Mouse (Mus musculus): ENCODE data around the gene Zfp821. TPM values are rescaled to one million over a fixed set of nuclear protein-coding genes. Genes with fewer than 3 reads are reported as not detected.

Gene Zfp821
- polyA plus RNA-seq, 1 experiment from 2014 or later: 58.7 TPM

DNA sequence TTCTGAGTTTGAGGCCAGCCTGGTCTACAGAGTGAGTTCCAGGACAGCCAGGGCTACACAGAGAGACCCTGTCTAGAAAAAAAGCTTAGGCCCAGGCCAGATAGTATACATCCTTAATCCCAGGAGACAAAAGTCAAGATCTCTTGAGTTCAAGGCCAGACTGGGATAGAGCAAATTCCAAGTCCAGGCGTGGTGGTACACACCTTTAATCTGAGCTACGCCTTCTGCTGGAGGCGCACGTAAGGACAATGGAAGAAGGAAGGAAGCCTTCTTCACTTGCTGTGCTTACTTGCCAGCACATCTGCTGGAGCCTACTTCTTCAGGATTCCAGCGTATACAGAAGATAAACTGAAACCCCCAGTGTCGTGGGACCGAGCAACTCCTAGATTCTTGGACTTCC lies 54.1 kb downstream of the Zfp821 start:
- no peak overlapping the region for H3K4me3 ChIP-seq (ENCODE audit: low read length)
- 94% methylated on average over 7 of the region's 7 CpGs for WGBS
- no peak overlapping the region for H3K4me2 ChIP-seq (ENCODE audit: low read length)
- no peaks in the 10 kb centered on the region for H3K4me1 ChIP-seq (ENCODE audit: control insufficient read depth, insufficient read depth, low read depth, low read length)
- H3K27ac ChIP-seq (ENCODE audit: low read depth, low read length): no peak overlapping the region
- ATAC-seq: no peak
- H3K9ac ChIP-seq (ENCODE audit: low read depth, low read length): no peak overlapping the region
- no peaks in the 10 kb centered on the region for H3K36me3 ChIP-seq (ENCODE audit: control insufficient read depth, insufficient read depth, low read length)
- no peaks in the 10 kb centered on the region for H3K27me3 ChIP-seq (replicated peaks; ENCODE audit: control insufficient read depth, insufficient read depth, low read length)
- H3K9me3 ChIP-seq (ENCODE audit: control insufficient read depth, low read length): peaks cover 3% of the 10 kb centered on the region; the same call in 1 of the 2 replicates

DNA sequence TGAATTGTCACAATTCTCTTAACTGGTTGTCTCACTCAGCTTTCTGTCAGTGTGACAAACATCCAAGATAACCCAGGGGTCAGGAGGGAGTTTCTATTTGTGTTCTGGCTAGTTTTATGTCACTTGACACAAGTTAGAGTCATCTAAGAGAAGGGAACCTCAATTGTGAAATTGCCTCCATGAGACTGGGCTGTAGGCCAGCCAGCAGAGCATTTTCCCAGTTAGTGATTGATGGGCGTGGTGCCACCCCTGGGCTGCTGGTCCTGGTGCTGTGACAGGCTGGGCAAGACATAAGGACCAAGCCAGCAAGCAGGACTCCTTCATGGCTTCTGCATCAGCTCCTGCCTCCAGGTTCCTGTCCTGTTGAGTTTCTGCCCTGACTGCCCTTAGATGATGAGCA lies 54.9 kb downstream of the Zfp821 start:
- Histone ChIP-seq H3K36me3 (ENCODE audit: control insufficient read depth, insufficient read depth, low read length) (no peaks in the 10 kb centered on the region), H3K4me2 (ENCODE audit: low read length) (no peak overlapping the region), H3K9ac (ENCODE audit: low read depth, low read length) (no peak overlapping the region), H3K4me1 (ENCODE audit: control insufficient read depth, insufficient read depth, low read depth, low read length) (no peaks in the 10 kb centered on the region), H3K27me3 (replicated peaks; ENCODE audit: control insufficient read depth, insufficient read depth, low read length) (no peaks in the 10 kb centered on the region), H3K4me3 (ENCODE audit: low read length) (no peak overlapping the region), H3K27ac (ENCODE audit: low read depth, low read length) (no peak overlapping the region), H3K9me3 (ENCODE audit: control insufficient read depth, low read length) (0 out of 2 replicates have a peak, but pooled peaks cover 3% of the 10 kb centered on the region)
- 38% methylated on average over 1 of the region's 1 CpGs for WGBS
- no peak for ATAC-seq

DNA sequence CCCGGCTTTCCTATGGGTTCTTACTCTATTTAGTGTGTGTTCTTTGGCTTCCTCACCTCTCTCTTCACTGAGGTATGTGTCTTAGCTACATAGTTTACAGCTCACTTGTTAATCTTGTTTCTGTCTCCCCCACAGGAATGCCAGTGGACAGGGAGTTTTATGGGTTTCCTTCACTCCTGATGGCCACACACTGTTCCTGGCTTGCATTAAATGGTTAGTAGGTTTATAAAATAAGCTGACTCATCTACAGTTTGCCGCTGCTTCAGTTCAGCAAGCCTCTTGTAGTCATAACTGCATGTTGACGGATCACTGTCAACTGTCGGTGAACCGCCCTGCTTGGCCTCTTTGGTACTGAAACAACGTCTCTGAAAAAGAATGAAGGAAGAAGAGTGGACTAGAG lies 58.7 kb downstream of the Zfp821 start:
- Histone ChIP-seq H3K27ac (ENCODE audit: low read depth, low read length) (no peak overlapping the region), H3K4me1 (ENCODE audit: control insufficient read depth, insufficient read depth, low read depth, low read length) (no peaks in the 10 kb centered on the region), H3K9ac (ENCODE audit: low read depth, low read length) (no peak overlapping the region), H3K4me3 (ENCODE audit: low read length) (no peak overlapping the region), H3K27me3 (replicated peaks; ENCODE audit: control insufficient read depth, insufficient read depth, low read length) (no peaks in the 10 kb centered on the region), H3K4me2 (ENCODE audit: low read length) (no peak overlapping the region), H3K36me3 (ENCODE audit: control insufficient read depth, insufficient read depth, low read length) (no peaks in the 10 kb centered on the region), H3K9me3 (ENCODE audit: control insufficient read depth, low read length) (0 out of 2 replicates have a peak, but pooled peaks cover 3% of the 10 kb centered on the region)
- 94% methylated on average over 6 of the region's 6 CpGs for WGBS
- no peak for ATAC-seq

DNA sequence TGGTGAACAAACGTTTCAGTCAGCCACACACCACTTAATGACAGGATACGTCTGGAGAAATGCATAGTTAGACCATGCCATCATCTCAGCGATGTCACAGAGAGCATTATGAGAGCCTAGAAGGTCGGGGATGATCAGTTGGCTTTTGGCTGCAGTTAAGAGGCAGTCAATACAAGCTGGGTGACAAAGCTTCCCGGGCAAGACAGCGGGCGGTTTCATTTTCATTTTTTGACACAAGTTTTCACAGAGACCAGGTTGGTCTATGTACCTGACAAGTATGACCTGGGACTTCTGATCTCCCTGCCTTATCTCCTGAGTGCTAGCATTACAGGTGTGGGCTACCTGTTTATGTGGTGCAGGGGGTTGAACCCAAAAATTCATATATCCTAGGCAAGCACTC lies 60.7 kb downstream of the Zfp821 start:
- Histone ChIP-seq H3K4me2 (ENCODE audit: low read length) (no peak overlapping the region), H3K9ac (ENCODE audit: low read depth, low read length) (no peak overlapping the region), H3K4me3 (ENCODE audit: low read length) (no peak overlapping the region), H3K27me3 (replicated peaks; ENCODE audit: control insufficient read depth, insufficient read depth, low read length) (no peaks in the 10 kb centered on the region), H3K4me1 (ENCODE audit: control insufficient read depth, insufficient read depth, low read depth, low read length) (no peaks in the 10 kb centered on the region), H3K9me3 (ENCODE audit: control insufficient read depth, low read length) (0 out of 2 replicates have a peak, but pooled peaks cover 3% of the 10 kb centered on the region), H3K36me3 (ENCODE audit: control insufficient read depth, insufficient read depth, low read length) (no peaks in the 10 kb centered on the region), H3K27ac (ENCODE audit: low read depth, low read length) (no peak overlapping the region)
- ATAC-seq: no peak
- 74% methylated on average over 7 of the region's 7 CpGs for WGBS

DNA sequence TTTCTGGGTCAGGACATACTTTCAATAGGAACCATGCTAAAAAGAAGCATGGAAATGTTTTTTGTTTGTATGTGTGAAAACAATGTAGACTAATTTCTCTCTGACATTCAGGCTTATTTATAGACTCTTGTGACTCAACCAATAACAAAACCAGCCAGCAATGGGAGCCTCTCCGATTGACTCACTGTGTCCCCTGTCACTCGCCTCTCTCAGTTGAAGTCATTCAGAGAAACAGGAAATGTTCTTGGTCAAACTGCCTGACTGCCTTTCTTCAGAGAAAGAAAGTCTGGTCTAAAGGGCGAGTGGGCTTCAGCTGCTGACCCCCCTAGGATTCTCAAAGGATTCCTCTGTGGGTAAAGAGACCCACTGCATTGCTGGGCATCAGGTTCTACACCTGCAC lies 67.8 kb downstream of the Zfp821 start:
- H3K36me3 ChIP-seq (ENCODE audit: control insufficient read depth, insufficient read depth, low read length): no peaks in the 10 kb centered on the region
- whole genome bisulfite sequencing: 52% methylated on average over 3 of the region's 3 CpGs
- no peak overlapping the region for H3K4me2 ChIP-seq (ENCODE audit: low read length)
- H3K27ac ChIP-seq (ENCODE audit: low read depth, low read length): no peak overlapping the region
- peaks cover 4% of the 10 kb centered on the region for H3K27me3 ChIP-seq (replicated peaks; ENCODE audit: control insufficient read depth, insufficient read depth, low read length)
- no peak overlapping the region for H3K4me3 ChIP-seq (ENCODE audit: low read length)
- no peaks in the 10 kb centered on the region for H3K4me1 ChIP-seq (ENCODE audit: control insufficient read depth, insufficient read depth, low read depth, low read length)
- ATAC-seq: no peak
- no peak overlapping the region for H3K9ac ChIP-seq (ENCODE audit: low read depth, low read length)
- H3K9me3 ChIP-seq (ENCODE audit: control insufficient read depth, low read length): no peaks in the 10 kb centered on the region

Other genes starting within 250 kb of the Zfp821 start
- gene Pmfbp1, start 211.5 kb upstream of the Zfp821 start, polyA plus RNA-seq (2015; fragmentation: Nextera tagmentation; extraction: Ambion mirVana): 1.3 and 2.0 TPM in 2 replicates
- gene Dhx38, start 139.7 kb upstream of the Zfp821 start, polyA plus RNA-seq (2015; fragmentation: Nextera tagmentation; extraction: Ambion mirVana): 14.4 and 16.8 TPM in 2 replicates
- gene Txnl4b, start 139.7 kb upstream of the Zfp821 start, polyA plus RNA-seq (2015; fragmentation: Nextera tagmentation; extraction: Ambion mirVana): 29.4 and 31.4 TPM in 2 replicates
- gene Hp, start 126.4 kb upstream of the Zfp821 start, polyA plus RNA-seq (2015; fragmentation: Nextera tagmentation; extraction: Ambion mirVana): 0.39 and 0.79 TPM in 2 replicates
- 31.3 and 34.3 TPM in 2 replicates for gene Dhodh, start 96.9 kb upstream of the Zfp821 start, polyA plus RNA-seq (2015; fragmentation: Nextera tagmentation; extraction: Ambion mirVana)
- gene Pkd1l3, start 91.0 kb upstream of the Zfp821 start, polyA plus RNA-seq (2015; fragmentation: Nextera tagmentation; extraction: Ambion mirVana): 0.12 and 0.13 TPM in 2 replicates
- gene Ist1, start 12.3 kb upstream of the Zfp821 start, polyA plus RNA-seq (2015; fragmentation: Nextera tagmentation; extraction: Ambion mirVana): 132 and 147 TPM in 2 replicates
- gene Atxn1l, start 32.2 kb downstream of the Zfp821 start, polyA plus RNA-seq (2015; fragmentation: Nextera tagmentation; extraction: Ambion mirVana): 3.9 and 4.0 TPM in 2 replicates
- gene Ap1g1, start 73.0 kb downstream of the Zfp821 start, polyA plus RNA-seq (2015; fragmentation: Nextera tagmentation; extraction: Ambion mirVana): 42.7 and 50.3 TPM in 2 replicates
- 4.1 and 4.5 TPM in 2 replicates for gene Phlpp2, start 163.0 kb downstream of the Zfp821 start, polyA plus RNA-seq (2015; fragmentation: Nextera tagmentation; extraction: Ambion mirVana)